Mouse (Mus musculus): Measurements from ENCODE around the gene Tmem120a. TPM values are rescaled to one million over a fixed set of nuclear protein-coding genes. Genes with fewer than 3 reads are reported as not detected.

The Tmem120a gene
- polyA plus RNA-seq, 2 experiments = 5.7 to 16.0 TPM

GRCm38 (mm10) chr5:135720121-135720520 lies 24.1 kb downstream of the Tmem120a start:
- no peaks in the 10 kb centered on the region for H3K9me3 ChIP-seq (ENCODE audit: control insufficient read depth, low read length)
- H3K27me3 ChIP-seq (ENCODE audit: control insufficient read depth, insufficient read depth, low read length) = no peaks in the 10 kb centered on the region
- WGBS (ENCODE audit: insufficient replicate concordance) = 72% methylated on average over 3 of the region's 3 CpGs
- H3K36me3 ChIP-seq (replicated peaks; ENCODE audit: control insufficient read depth, insufficient read depth, low read depth) = no peaks in the 10 kb centered on the region; the same call in 1 of the 2 replicates
- no peak overlapping the region for H3K4me2 ChIP-seq (ENCODE audit: low read depth)
- H3K4me3 ChIP-seq (ENCODE audit: insufficient read depth in 1 of 2, low read depth in 2 of 2, low read length in 2 of 2) = no peak overlapping the region
- no peak overlapping the region for H3K9ac ChIP-seq (replicated peaks)
- H3K4me1 ChIP-seq (replicated peaks; ENCODE audit: control insufficient read depth in 2 of 2, insufficient read depth in 2 of 2, low read length in 1 of 2) = no peaks in the 10 kb centered on the region
- ATAC-seq (ENCODE audit: insufficient read depth) (no peak), DNase-seq (ENCODE audit: low read depth in 3 of 3, low spot score in 3 of 3) (no peak)
- no peak for TF ChIP-seq EP300 (IDR thresholded peaks at IDR 0.05; ENCODE audit: low read depth)
- no peak for TF ChIP-seq CTCF (IDR thresholded peaks at IDR 0.05; ENCODE audit: low read depth)
- no peak overlapping the region for H3K27ac ChIP-seq

GRCm38 (mm10) chr5:135719586-135720120 lies 24.6 kb downstream of the Tmem120a start:
- H3K27me3 ChIP-seq (ENCODE audit: control insufficient read depth, insufficient read depth, low read length) = no peaks in the 10 kb centered on the region
- ATAC-seq (ENCODE audit: insufficient read depth) (no peak), DNase-seq (ENCODE audit: low read depth in 3 of 3, low spot score in 3 of 3) (no peak)
- no peaks in the 10 kb centered on the region for H3K4me1 ChIP-seq (replicated peaks; ENCODE audit: control insufficient read depth in 2 of 2, insufficient read depth in 2 of 2, low read length in 1 of 2)
- TF ChIP-seq EP300 (IDR thresholded peaks at IDR 0.05; ENCODE audit: low read depth) (no peak), CTCF (IDR thresholded peaks at IDR 0.05; ENCODE audit: low read depth) (no peak)
- H3K9me3 ChIP-seq (ENCODE audit: control insufficient read depth, low read length) = no peaks in the 10 kb centered on the region
- 74% methylated on average over 10 of the region's 10 CpGs for WGBS (ENCODE audit: insufficient replicate concordance)
- H3K4me2 ChIP-seq (ENCODE audit: low read depth) = no peak overlapping the region
- H3K36me3 ChIP-seq (replicated peaks; ENCODE audit: control insufficient read depth, insufficient read depth, low read depth) = no peaks in the 10 kb centered on the region; the same call in 1 of the 2 replicates
- H3K4me3 ChIP-seq (ENCODE audit: insufficient read depth in 1 of 2, low read depth in 2 of 2, low read length in 2 of 2) = no peak overlapping the region
- no peak overlapping the region for H3K9ac ChIP-seq (replicated peaks)
- H3K27ac ChIP-seq = no peak overlapping the region

GRCm38 (mm10) chr5:135715624-135716023 lies 28.6 kb downstream of the Tmem120a start:
- Histone ChIP-seq H3K27me3 (ENCODE audit: control insufficient read depth, insufficient read depth, low read length) (no peaks in the 10 kb centered on the region), H3K4me1 (replicated peaks; ENCODE audit: control insufficient read depth in 2 of 2, insufficient read depth in 2 of 2, low read length in 1 of 2) (peaks cover 12 to 27% of the 10 kb centered on the region in 2 experiments), H3K4me2 (ENCODE audit: low read depth) (no peak overlapping the region), H3K4me3 (ENCODE audit: insufficient read depth in 1 of 2, low read depth in 2 of 2, low read length in 2 of 2) (no peak overlapping the region), H3K27ac (no peak overlapping the region), H3K9me3 (ENCODE audit: control insufficient read depth, low read length) (no peaks in the 10 kb centered on the region), H3K9ac (replicated peaks) (no peak overlapping the region), H3K36me3 (replicated peaks; ENCODE audit: control insufficient read depth, insufficient read depth, low read depth) (no peaks in the 10 kb centered on the region; the same call in 1 of the 2 replicates)
- ATAC-seq (ENCODE audit: insufficient read depth) = no peak
- no peak for DNase-seq (ENCODE audit: low read depth in 3 of 3, low spot score in 3 of 3)
- TF ChIP-seq EP300 (IDR thresholded peaks at IDR 0.05; ENCODE audit: low read depth) (no peak), CTCF (IDR thresholded peaks at IDR 0.05; ENCODE audit: low read depth) (peak; percentile 54)
- WGBS (ENCODE audit: insufficient replicate concordance) = 42% methylated on average over 10 of the region's 10 CpGs

GRCm38 (mm10) chr5:135713441-135714218 lies 30.6 kb downstream of the Tmem120a start:
- 24% methylated on average over 16 of the region's 16 CpGs for WGBS (ENCODE audit: insufficient replicate concordance)
- no peak overlapping the region for H3K9ac ChIP-seq (replicated peaks)
- DNase-seq (ENCODE audit: low read depth in 3 of 3, low spot score in 3 of 3) = peak; percentile 54 to 67 (median 55)

GRCm38 (mm10) chr5:135712803-135713202 lies 31.4 kb downstream of the Tmem120a start:
- Histone ChIP-seq H3K4me2 (ENCODE audit: low read depth) (no peak overlapping the region), H3K4me3 (ENCODE audit: insufficient read depth in 1 of 2, low read depth in 2 of 2, low read length in 2 of 2) (no peak overlapping the region), H3K4me1 (replicated peaks; ENCODE audit: control insufficient read depth in 2 of 2, insufficient read depth in 2 of 2, low read length in 1 of 2) (peaks cover 12 to 29% of the 10 kb centered on the region in 2 experiments), H3K9ac (replicated peaks) (no peak overlapping the region), H3K36me3 (replicated peaks; ENCODE audit: control insufficient read depth, insufficient read depth, low read depth) (no peaks in the 10 kb centered on the region; the same call in 1 of the 2 replicates), H3K27me3 (ENCODE audit: control insufficient read depth, insufficient read depth, low read length) (no peaks in the 10 kb centered on the region), H3K27ac (no peak overlapping the region), H3K9me3 (ENCODE audit: control insufficient read depth, low read length) (no peaks in the 10 kb centered on the region)
- no peak for TF ChIP-seq CTCF (IDR thresholded peaks at IDR 0.05; ENCODE audit: low read depth)
- no peak for TF ChIP-seq EP300 (IDR thresholded peaks at IDR 0.05; ENCODE audit: low read depth)
- DNase-seq (ENCODE audit: low read depth in 3 of 3, low spot score in 3 of 3) = no peak
- 14% methylated on average over 4 of the region's 4 CpGs for WGBS (ENCODE audit: insufficient replicate concordance)
- no peak for ATAC-seq (ENCODE audit: insufficient read depth)

More at GRCm38 (mm10) chr5:135713441-135714218, 30.6 kb downstream of the Tmem120a start:
- Histone ChIP-seq H3K36me3 (replicated peaks; ENCODE audit: control insufficient read depth, insufficient read depth, low read depth) (no peaks in the 10 kb centered on the region; the same call in 1 of the 2 replicates), H3K27me3 (ENCODE audit: control insufficient read depth, insufficient read depth, low read length) (no peaks in the 10 kb centered on the region), H3K4me1 (replicated peaks; ENCODE audit: control insufficient read depth in 2 of 2, insufficient read depth in 2 of 2, low read length in 1 of 2) (peaks cover 12 to 27% of the 10 kb centered on the region in 2 experiments), H3K9me3 (ENCODE audit: control insufficient read depth, low read length) (no peaks in the 10 kb centered on the region), H3K27ac (no peak overlapping the region), H3K4me3 (ENCODE audit: insufficient read depth in 1 of 2, low read depth in 2 of 2, low read length in 2 of 2) (no peak overlapping the region), H3K4me2 (ENCODE audit: low read depth) (0 out of 2 replicates have a peak overlapping the region, but pooled peaks have one; percentile 3)
- peak; percentile 80 for ATAC-seq (ENCODE audit: insufficient read depth)
- TF ChIP-seq EP300 (IDR thresholded peaks at IDR 0.05; ENCODE audit: low read depth) (peak; percentile 54), CTCF (IDR thresholded peaks at IDR 0.05; ENCODE audit: low read depth) (no peak)

Measured in liver, embryonic 14.5 days (tissue).